Mouse (Mus musculus) E14TG2a.4 (cell line): Measurements from ENCODE around the gene Arhgap23.

Source experiments
- H3K27me3 ChIP-seq: 2 replicates; pipeline ENCODE4 v1.6.1; 2014; ENCODE audit warnings: low read length, control low read depth; ENCODE audit not compliant: insufficient read depth
- H3K36me3 ChIP-seq: 2 replicates; pipeline ENCODE4 v1.6.1; 2014; ENCODE audit warnings: low read length, control low read depth; ENCODE audit not compliant: insufficient read depth
- H3K4me1 ChIP-seq: replicated peaks from 2 replicates; pipeline ENCODE4 v1.6.1; 2014; ENCODE audit warnings: low read depth, low read length, control low read depth
- H3K4me3 ChIP-seq: replicated peaks from 2 replicates; pipeline ENCODE4 v1.5.1; 2014; ENCODE audit warnings: mild to moderate bottlenecking, low read length
- H3K9me3 ChIP-seq: 2 replicates; pipeline ENCODE4 v1.6.1; 2014; ENCODE audit warnings: low read length, control low read depth
- CTCF ChIP-seq: conservative IDR thresholded peaks from 2 replicates; pipeline ENCODE4 v1.5.1; 2014; ENCODE audit warnings: low read length
- NANOG ChIP-seq: IDR thresholded peaks from 2 replicates; pipeline ENCODE4 v1.6.1; 2014; ENCODE audit warnings: borderline replicate concordance, low read length, mixed read lengths
- POU5F1 ChIP-seq: IDR thresholded peaks from 2 replicates; pipeline ENCODE4 v1.6.1; 2014; ENCODE audit warnings: low read length, borderline replicate concordance

Arhgap23 gene

GRCm38 (mm10) chr11:97462538-97462937, 47.2 kb downstream of the Arhgap23 start:
- TF ChIP-seq NANOG (no peak), CTCF (no peak), POU5F1 (no peak)

GRCm38 (mm10) chr11:97463166-97463565, 47.8 kb downstream of the Arhgap23 start:
- TF ChIP-seq POU5F1 = no peak
- TF ChIP-seq CTCF = no peak
- TF ChIP-seq NANOG = no peak
- Histone ChIP-seq H3K36me3 (peaks cover 95% of the 10 kb centered on the region), H3K9me3 (no peaks in the 10 kb centered on the region), H3K4me1 (peaks cover 68% of the 10 kb centered on the region), H3K27me3 (peaks cover 9% of the 10 kb centered on the region), H3K4me3 (peak overlapping the region; percentile 70)

More at GRCm38 (mm10) chr11:97462538-97462937, 47.2 kb downstream of the Arhgap23 start:
- Histone ChIP-seq H3K36me3 (peaks cover 96% of the 10 kb centered on the region), H3K27me3 (peaks cover 9% of the 10 kb centered on the region), H3K9me3 (no peaks in the 10 kb centered on the region), H3K4me1 (peaks cover 63% of the 10 kb centered on the region), H3K4me3 (peak overlapping the region; percentile 70; the same call in 1 of the 2 replicates)

- peak overlapping the region; percentile 70; the same call in 1 of the 2 replicates for H3K4me3 ChIP-seq
- TF ChIP-seq POU5F1 (no peak), NANOG (no peak)
- H3K9me3 ChIP-seq = no peaks in the 10 kb centered on the region
- peaks cover 9% of the 10 kb centered on the region for H3K27me3 ChIP-seq
- peaks cover 95% of the 10 kb centered on the region for H3K36me3 ChIP-seq
- peaks cover 76% of the 10 kb centered on the region for H3K4me1 ChIP-seq
Measured at GRCm38 (mm10) chr11:97463991-97464390, 48.7 kb downstream of the Arhgap23 start.

GRCm38 (mm10) chr11:97465957-97466356, 50.6 kb downstream of the Arhgap23 start:
- no peak for TF ChIP-seq NANOG
- no peak for TF ChIP-seq CTCF
- TF ChIP-seq POU5F1 = no peak
- Histone ChIP-seq H3K27me3 (peaks cover 9% of the 10 kb centered on the region), H3K4me3 (no peak overlapping the region), H3K9me3 (no peaks in the 10 kb centered on the region), H3K36me3 (peaks cover 96% of the 10 kb centered on the region), H3K4me1 (peaks cover 95% of the 10 kb centered on the region)

GRCm38 (mm10) chr11:97466444-97467160, 51.3 kb downstream of the Arhgap23 start:
- no peaks in the 10 kb centered on the region for H3K9me3 ChIP-seq
- TF ChIP-seq POU5F1 = no peak
- TF ChIP-seq CTCF = no peak
- TF ChIP-seq NANOG = no peak
- peaks cover 95% of the 10 kb centered on the region for H3K4me1 ChIP-seq
- H3K4me3 ChIP-seq = no peak overlapping the region
- peaks cover 9% of the 10 kb centered on the region for H3K27me3 ChIP-seq
- H3K36me3 ChIP-seq = peaks cover 91% of the 10 kb centered on the region

- H3K36me3 ChIP-seq = peaks cover 91% of the 10 kb centered on the region
- H3K9me3 ChIP-seq = no peaks in the 10 kb centered on the region
- peaks cover 91% of the 10 kb centered on the region for H3K4me1 ChIP-seq
- TF ChIP-seq POU5F1 = no peak
- TF ChIP-seq CTCF = peak; percentile 89
- TF ChIP-seq NANOG = no peak
- peaks cover 2% of the 10 kb centered on the region; the same call in 1 of the 2 replicates for H3K27me3 ChIP-seq
- no peak overlapping the region for H3K4me3 ChIP-seq
Measured at GRCm38 (mm10) chr11:97468639-97469287, 53.4 kb downstream of the Arhgap23 start.

- no peaks in the 10 kb centered on the region for H3K9me3 ChIP-seq
- H3K4me3 ChIP-seq = no peak overlapping the region
- TF ChIP-seq POU5F1 (no peak), NANOG (no peak), CTCF (no peak)
- no peaks in the 10 kb centered on the region for H3K27me3 ChIP-seq
- H3K4me1 ChIP-seq = peaks cover 89% of the 10 kb centered on the region
- peaks cover 91% of the 10 kb centered on the region for H3K36me3 ChIP-seq
Measured at GRCm38 (mm10) chr11:97469828-97470227, 54.5 kb downstream of the Arhgap23 start.

GRCm38 (mm10) chr11:97471276-97471675, 55.9 kb downstream of the Arhgap23 start:
- Histone ChIP-seq H3K4me3 (peak overlapping the region; percentile 20; the same call in 1 of the 2 replicates), H3K4me1 (peaks cover 88% of the 10 kb centered on the region), H3K36me3 (peaks cover 91% of the 10 kb centered on the region), H3K9me3 (no peaks in the 10 kb centered on the region), H3K27me3 (no peaks in the 10 kb centered on the region)
- TF ChIP-seq NANOG (no peak), POU5F1 (no peak), CTCF (no peak)
